Mouse (Mus musculus) spleen, embryonic (tissue): ENCODE data around the gene Rbm4.
"Not testable (repeated sequence)": the region's sequence is repeated elsewhere in the genome, so short reads cannot be mapped to it uniquely, and the experiment has no call there.

Experiments used
- CTCF ChIA-PET: fragments of 350-600 bp; sonication (Branson Sonifier 250); formaldehyde crosslinking; loops from one replicate; lab custom pipeline; 2022; lab: Charles Lee

Gene Rbm4

GRCm38 (mm10) chr19:4793831-4794422 lies at the start of gene Rbm4:
Rbm4 (minus strand) TSS chr19:4793901.
- CTCF ChIA-PET = no interaction called here

- CTCF ChIA-PET = no interaction called here
These were observed 48.9 kb upstream of the Rbm4 start for GRCm38 (mm10) chr19:4842611-4843010.

GRCm38 (mm10) chr19:4840848-4841247 lies 47.1 kb upstream of the Rbm4 start:
- CTCF ChIA-PET = no interaction called here

DNA sequence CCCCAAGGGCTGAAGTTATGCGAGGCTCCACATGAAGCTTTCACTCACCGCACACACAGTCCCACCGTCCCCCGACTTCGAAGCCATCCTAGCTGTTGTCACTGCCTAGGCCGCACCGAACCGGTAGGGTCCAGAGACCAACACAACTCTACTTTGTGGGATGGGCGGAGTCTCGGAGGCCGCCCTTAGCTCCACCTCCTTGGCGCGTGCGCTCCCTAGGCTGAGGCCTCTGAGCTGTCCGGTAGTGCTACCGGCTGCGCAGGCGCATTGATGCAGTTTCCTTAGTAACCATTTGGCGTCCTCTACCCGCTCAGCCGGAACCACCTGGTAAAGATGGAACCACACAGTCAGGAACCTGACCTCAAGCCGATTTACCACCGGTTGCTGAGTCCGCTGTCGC lies 45.4 kb upstream of the Rbm4 start, which contains the start of the genes Ccs and Ccdc87:
Ccs (minus strand) TSS at position 184 of the 400 bp plus-strand sequence.
Ccdc87 (plus strand) TSS at position 218 of the 400 bp plus-strand sequence.
- CTCF ChIA-PET = interaction anchor here (0.8 kb wide), 1 partner anchor 63 kb away, joined by 4 read pairs; no protein-coding TSS in a partner anchor

GRCm38 (mm10) chr19:4838526-4839140 lies 44.9 kb upstream of the Rbm4 start:
- CTCF ChIA-PET = interaction anchor here (0.8 kb wide), 1 partner anchor 64 kb away, joined by 4 read pairs; no protein-coding TSS in a partner anchor

- CTCF ChIA-PET = no interaction called here
These were observed 43.3 kb upstream of the Rbm4 start for GRCm38 (mm10) chr19:4837049-4837448.

- CTCF ChIA-PET = interaction anchor here (1.0 kb wide), 1 partner anchor 9 kb away, joined by 3 read pairs; no protein-coding TSS in a partner anchor
These were observed 42.4 kb upstream of the Rbm4 start for GRCm38 (mm10) chr19:4836096-4836495.

- CTCF ChIA-PET = interaction anchor here (0.6 kb wide), 1 partner anchor 89 kb away, joined by 13 read pairs; no protein-coding TSS in a partner anchor
These were observed 40.3 kb upstream of the Rbm4 start for GRCm38 (mm10) chr19:4833977-4834376.

- CTCF ChIA-PET = no interaction called here
These were observed 35.5 kb upstream of the Rbm4 start for GRCm38 (mm10) chr19:4829156-4829555.

DNA sequence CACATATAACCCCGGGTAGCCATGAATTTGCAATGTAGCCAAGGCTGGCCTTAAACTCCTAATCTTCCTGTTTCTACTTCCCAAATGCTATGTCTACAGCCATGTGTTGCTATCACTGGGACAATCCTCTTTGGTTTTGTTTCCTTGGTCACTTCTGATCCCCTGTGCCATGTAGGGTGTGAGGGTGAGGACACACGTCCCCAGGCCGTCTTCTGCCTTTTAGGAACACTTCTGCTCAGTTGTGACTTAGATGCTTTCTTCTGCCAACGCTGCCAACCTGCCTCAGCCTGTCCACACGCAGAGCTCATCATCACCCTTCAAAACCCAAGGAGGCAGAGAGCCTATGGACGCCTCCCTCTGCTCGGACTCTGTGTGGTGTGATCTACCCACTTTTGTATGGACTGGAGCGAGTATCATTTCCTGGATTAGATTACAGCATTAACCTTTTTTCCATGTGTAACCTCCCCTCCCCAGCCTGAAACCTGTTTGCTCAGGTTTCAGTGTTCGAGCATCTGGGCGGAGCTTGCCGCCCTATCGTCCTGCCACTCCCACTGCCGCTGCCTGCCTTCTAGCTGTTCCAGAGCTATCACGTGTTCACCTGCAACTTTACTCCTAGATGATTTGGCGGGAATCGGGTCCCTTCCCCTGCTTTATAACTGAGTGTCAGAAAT lies 34.9 kb upstream of the Rbm4 start:
- CTCF ChIA-PET = no interaction called here

DNA sequence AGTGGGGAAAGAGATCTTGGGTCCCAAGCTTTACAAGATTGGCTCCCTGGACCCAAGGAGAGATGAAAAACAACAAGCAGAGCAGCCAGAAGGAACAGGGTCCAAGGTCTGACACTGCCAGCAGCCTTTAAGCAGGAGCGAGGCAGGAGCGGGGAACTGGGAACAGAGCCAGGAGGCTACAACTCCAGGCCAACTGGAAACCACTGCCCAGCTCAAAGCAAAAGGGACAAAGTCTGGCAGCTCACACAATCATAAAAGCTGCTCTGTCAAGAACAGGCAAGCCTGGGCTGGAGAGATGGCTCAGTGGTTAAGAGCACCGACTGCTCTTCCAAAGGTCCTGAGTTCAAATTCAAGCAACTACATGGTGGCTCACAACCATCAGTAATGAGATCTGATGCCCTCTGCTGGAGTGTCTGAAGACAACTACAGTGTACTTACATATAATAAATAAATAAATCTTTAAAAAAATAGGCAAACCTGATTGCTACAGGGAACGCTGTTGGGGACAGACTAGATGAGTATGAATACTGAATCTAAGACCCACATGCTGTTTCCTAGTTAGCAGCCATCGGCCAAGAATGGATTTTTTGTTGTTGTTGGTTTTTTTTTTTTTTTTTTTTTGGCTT lies 27.1 kb upstream of the Rbm4 start:
- CTCF ChIA-PET = no interaction called here

GRCm38 (mm10) chr19:4817182-4817835 lies 23.6 kb upstream of the Rbm4 start:
- CTCF ChIA-PET = no interaction called here

GRCm38 (mm10) chr19:4813015-4813414 lies 19.3 kb upstream of the Rbm4 start:
- CTCF ChIA-PET = no interaction called here

GRCm38 (mm10) chr19:4812334-4812949 lies 18.7 kb upstream of the Rbm4 start:
- CTCF ChIA-PET = not testable (repeated sequence)

DNA sequence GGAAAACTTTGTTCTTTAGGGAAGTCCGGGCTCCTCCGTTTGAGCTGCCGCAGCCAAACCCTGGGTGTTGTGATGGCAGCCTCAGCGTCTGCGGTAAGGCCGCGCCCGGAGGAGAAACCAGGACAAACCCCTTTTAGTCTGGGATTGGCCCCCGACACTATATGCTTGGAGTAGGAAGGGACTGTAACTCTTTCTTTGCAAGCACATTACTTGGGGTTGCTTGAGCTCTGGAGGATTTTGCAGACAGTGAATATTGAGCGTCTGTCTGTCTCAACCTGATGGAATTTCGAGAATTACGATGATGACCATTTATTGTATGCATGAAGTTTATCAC lies 18.2 kb upstream of the Rbm4 start:
- CTCF ChIA-PET = no interaction called here

DNA sequence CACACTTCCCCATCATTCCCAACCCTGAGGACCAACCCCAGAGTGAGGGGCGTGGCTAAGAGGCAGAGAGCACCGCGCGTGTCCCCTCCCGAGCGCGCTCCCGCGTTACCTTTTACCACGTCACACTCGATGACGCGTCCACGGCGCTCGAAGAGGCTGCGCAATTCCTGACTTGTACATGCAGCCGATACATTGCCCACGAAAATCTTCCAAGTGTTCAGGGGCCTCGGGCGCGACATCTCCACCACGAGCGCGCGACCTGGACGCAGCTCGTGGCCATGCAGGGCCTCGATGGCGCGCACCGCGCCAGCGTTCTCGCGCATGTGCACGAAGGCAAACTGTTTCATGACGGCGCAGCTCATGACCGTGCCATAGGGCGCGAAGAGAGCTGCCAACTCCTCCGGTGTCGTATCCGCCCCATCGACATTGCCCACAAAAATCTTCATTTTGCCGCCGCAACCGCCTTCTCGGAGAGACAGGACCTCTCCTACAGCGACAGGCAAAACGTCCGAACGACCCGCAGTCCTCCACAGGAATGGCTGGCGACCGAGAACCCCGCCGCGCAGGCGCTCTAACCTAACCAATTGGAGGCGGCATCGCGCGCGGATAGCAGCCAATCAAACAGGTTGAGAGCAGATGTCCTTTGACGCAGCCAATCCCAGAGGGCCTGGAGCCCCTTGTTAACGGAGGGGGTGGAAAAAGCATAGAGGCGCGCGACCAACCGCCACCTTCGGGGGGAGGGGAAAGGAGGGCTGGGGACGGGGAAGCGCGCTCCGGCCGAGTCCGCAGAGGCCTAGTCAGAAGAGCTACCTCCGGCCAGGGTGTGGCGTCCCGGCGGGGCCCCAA lies 17.6 kb upstream of the Rbm4 start, which contains the start of the genes Gm21992 and Rbm14:
Gm21992 (minus strand) TSS at position 550 of the 846 bp plus-strand sequence.
Rbm14 (minus strand) TSS at position 572 of the 846 bp plus-strand sequence.
- CTCF ChIA-PET = no interaction called here

DNA sequence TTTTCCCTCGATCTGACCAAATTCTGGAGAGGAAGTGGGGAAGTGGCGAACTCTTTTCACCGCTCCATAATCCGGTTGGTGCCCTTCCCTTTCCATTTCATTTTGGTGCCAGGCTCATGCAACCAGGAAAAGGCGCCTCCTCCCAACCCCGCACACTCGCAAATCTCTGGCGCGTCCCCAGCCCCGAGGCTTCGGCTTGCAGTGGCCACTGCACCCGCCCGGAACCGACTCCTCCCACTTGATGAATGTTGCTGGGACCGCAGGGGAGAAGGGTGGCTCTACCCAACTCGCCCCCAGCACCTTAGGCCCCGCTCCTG lies 17.0 kb upstream of the Rbm4 start:
- CTCF ChIA-PET = interaction anchor here (0.6 kb wide), 1 partner anchor 1603 kb away, joined by 4 read pairs; no protein-coding TSS in a partner anchor

DNA sequence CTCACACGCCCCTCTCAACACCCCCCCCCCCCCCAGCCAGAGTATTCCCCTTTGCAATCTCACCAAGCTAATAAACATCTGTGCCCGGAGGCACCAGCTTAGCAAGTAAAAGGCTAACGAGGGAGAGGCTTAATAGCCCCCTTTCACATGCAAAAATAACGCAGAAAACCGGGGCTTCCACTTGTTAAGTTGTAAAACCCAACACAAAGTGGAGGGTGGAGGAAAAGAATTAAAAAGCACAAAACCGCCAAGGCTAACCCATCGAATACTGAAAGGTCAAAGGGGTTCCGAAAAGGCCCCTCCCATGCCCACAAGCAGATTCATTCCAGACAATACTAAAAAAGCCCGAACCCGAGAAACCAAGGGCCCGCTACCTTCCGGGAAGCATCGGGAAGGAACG lies 16.6 kb upstream of the Rbm4 start:
- CTCF ChIA-PET = interaction anchor here (0.6 kb wide), 2 partner anchors 174 to 1604 kb away, joined by 4 to 5 read pairs; no protein-coding TSS in a partner anchor

DNA sequence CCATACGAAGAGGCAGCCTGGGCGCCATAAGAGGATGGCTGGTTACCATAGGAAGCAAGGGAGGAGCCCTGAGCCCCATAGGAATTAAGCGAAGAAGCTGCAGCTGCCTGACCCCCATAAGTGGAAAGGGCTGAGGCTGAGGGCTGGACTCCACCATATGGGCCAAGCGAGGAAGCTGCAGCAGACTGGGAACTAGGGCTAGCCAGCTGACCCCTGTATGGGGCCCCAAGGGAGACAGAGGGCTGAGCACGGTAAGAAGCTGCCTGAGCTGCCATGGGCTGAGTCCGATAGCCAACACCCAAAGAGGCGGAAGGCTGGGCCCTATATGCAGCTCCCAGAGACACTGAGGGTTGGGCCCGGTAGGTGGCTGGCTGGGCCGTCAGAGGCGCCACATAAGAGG lies 9.6 kb upstream of the Rbm4 start:
- CTCF ChIA-PET = no interaction called here

DNA sequence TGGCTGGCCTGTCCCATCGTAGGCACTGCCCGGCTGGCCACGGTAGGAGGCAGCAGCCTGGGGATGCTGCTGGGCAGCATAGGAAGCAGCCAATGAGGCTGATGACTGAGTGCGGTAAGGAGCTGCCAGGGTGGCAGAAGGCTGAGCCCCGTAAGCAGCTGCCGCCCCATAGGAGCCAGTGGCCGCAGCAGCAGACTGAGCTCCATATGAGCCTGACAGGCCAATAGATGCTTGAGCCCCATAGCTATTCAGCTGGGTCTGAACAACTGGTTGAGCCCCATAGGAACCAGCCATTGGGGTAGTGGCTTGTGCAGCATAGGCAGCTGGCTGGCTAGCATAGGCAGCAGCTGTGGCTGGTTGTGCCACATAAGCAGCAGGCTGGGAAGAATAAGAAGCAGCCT lies 9.0 kb upstream of the Rbm4 start:
- CTCF ChIA-PET = no interaction called here
